Mouse (Mus musculus): ENCODE results near the gene Fam193b.

The Fam193b gene

DNA sequence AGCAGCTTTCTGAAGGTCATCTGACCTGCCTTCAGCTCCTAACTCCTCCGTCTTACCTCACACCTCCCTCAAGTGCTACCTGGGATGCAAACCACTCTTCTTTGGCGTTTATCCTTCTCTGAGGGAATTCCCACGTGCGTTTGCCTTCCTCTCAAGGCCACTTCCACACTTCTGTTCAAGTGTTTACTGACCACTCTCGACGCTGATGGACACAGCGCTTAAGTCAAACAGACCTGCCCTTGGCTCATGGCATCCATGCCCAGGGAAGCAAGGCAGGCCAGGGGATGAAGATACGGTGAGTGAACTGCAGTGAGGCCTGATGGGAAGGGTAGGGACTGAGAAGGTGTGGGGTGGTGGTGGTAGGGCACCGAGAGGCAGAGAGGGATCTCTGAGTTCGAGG is 70.3 kb downstream of the Fam193b start:
- in situ Hi-C loops (cut with MseI, MboI), result no loop called here

DNA sequence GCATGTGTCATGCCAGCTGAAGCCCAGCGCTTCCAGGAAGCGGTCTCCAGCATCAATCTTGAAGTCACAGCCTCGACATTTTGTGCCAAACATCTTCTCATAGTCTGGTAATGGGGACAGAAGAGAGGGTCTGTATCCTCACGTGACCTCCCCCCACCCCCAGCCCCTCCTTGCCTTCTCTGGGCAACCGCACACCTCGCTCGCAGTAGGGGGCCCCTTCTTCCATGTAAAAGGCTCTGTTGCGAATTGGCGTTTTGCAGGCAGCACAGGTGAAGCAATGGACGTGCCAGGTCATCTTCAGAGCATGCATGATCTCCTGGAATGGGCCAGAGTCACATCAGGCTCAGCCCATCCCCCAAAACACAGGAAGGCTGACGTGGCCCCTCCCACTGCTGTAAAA is 72.0 kb downstream of the Fam193b start:
- in situ Hi-C loops (cut with MseI, MboI), result no loop called here

DNA sequence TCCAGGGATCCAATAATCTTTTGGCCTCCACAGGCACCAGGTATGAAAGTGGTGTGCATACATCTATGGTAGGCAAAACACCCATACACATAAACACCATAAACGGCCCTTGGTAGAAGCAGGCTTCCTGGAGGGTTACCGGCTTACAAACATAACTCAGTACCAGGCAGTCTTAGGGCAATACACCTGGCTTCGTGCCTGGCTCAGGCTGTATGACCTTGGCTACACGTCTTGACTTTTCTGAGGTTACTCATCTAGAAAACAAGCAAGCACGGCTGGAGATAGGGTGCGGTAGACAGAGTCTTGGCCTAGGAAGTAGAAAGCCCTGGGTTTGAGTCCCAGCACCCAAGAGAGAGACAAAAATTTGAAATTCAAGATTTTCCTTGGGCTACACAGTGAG is 74.3 kb downstream of the Fam193b start:
- in situ Hi-C loops (cut with MseI, MboI), result no loop called here

DNA sequence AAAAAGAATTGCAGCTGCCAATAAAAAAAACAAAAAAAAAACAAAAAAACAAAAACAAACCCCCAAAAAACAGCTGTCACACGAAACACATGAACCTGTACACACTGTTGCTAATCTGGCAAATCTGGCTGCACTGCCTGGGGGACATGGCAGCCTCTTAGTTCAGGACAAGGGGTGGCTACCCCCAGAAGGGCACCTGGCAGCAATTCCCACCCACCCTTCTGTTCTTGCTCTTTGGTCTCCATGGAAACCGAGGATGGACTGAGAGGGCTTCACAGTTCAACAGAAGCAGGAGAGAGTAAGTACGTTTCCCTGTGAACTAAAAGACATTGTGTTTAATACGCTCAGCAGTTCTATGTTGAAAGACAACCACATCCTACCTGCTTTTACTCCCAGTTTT is 75.2 kb downstream of the Fam193b start:
- in situ Hi-C loops (cut with MseI, MboI), result no loop called here

DNA sequence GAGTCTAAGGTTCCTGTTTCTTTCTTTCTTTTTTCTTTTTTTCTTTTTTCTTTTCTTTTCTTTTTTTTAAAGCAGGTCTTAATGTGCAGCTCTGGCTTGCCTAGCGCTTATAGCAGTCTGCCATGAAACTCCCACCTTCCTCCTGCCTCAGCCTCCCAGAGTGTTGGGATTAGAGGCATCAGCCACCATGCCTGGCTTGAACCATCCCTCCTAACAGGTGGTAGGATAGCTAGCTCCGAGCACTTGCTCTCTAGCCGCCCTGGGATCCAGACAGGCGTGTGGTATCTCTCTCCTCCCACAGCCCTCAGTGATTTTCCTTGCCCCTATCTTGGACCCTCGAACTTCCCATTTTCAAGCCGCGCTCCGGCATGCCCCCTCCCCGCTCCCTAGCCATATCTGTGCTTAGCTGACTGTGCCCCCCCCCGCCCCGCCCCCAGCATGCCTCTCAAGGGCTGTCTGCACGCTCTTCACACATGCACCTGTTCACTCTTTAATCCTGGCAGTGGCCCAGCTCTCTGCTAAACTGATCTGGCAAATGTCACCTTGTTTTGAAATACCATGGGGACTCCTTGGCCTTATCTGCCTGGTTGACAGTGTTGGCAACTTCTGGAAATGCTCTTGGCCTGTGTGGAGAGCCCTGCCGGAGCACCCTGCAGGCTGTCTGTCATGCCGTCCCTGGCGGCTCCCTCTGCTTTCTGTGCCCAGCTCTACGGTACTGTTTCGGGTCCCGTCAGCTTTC is 75.9 kb downstream of the Fam193b start:
- in situ Hi-C loops (cut with MseI, MboI), result no loop called here

DNA sequence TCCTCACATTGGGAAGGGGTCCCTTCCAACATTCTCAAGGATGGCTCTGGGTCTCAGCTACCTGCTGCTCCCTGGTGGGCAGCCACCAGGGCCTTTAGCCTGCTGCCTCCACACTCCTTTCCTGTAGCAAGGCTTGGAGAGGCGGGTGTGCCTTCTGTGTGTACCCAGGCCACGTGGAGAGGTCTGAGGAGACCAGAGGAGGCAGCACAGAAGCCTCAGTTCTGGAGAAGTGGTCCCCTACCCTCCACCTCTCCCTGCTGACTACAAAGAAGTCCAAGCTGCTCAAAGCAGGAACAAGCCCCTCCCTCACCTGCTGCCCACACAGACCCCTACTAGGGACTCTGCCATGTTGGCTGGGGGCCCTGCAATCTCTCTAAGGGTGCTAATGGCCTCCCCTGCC is 76.7 kb downstream of the Fam193b start:
- in situ Hi-C loops (cut with MseI, MboI), result no loop called here
